Mouse (Mus musculus) intestine, postnatal 0 days (tissue): ENCODE results near the gene Ensa. TPM values are rescaled to one million over a fixed set of nuclear protein-coding genes. Genes with fewer than 3 reads are reported as not detected.

Experiments
- ATAC-seq: fragments of 200-750 bp; cut with Nextera tagmentation; 2 replicates; pipeline ENCODE4 v1.8.0; 2017; ENCODE audit warnings: mild to moderate bottlenecking, moderate TSS enrichment, moderate library complexity
- H3K27ac ChIP-seq: fragments of 300-500 bp; sonication (generic); 2 replicates; pipeline ENCODE4 v1.5.1; 2014; ENCODE audit warnings: mild to moderate bottlenecking, low read depth, low read length, moderate library complexity
- H3K27me3 ChIP-seq: fragments of 300-500 bp; sonication (generic); replicated peaks from 2 replicates; pipeline ENCODE4 v1.6.1; 2014; ENCODE audit warnings: low read length, mixed read lengths; ENCODE audit not compliant: control insufficient read depth, insufficient read depth
- H3K36me3 ChIP-seq: fragments of 300-500 bp; sonication (generic); 2 replicates; pipeline ENCODE4 v1.6.1; 2014; ENCODE audit warnings: mild to moderate bottlenecking, moderate library complexity; ENCODE audit not compliant: control insufficient read depth, insufficient read depth
- H3K4me1 ChIP-seq: fragments of 300-500 bp; sonication (generic); replicated peaks from 2 replicates; pipeline ENCODE4 v1.6.1; 2014; ENCODE audit warnings: antibody characterized with exemption, low read length, mixed read lengths; ENCODE audit not compliant: control insufficient read depth, insufficient read depth
- H3K4me2 ChIP-seq: fragments of 300-500 bp; sonication (generic); replicated peaks from 2 replicates; pipeline ENCODE4 v1.6.1; 2014; ENCODE audit warnings: low read depth, mild to moderate bottlenecking, moderate library complexity
- H3K4me3 ChIP-seq: fragments of 300-500 bp; sonication (generic); 2 replicates; pipeline ENCODE4 v1.5.1; 2014; ENCODE audit warnings: low read depth, low read length
- H3K9ac ChIP-seq: fragments of 300-500 bp; sonication (generic); 2 replicates; pipeline ENCODE4 v1.6.1; 2014; ENCODE audit warnings: mild to moderate bottlenecking, low read depth, low read length
- H3K9me3 ChIP-seq: fragments of 300-500 bp; sonication (generic); 2 replicates; pipeline ENCODE4 v1.6.1; 2016; ENCODE audit warnings: mixed run types; ENCODE audit not compliant: control insufficient read depth
- CTCF ChIP-seq: sonication (generic); IDR thresholded peaks from 2 replicates; pipeline ENCODE4 v1.5.1; 2016; ENCODE audit warnings: low read depth, mild to moderate bottlenecking, control low read depth, antibody characterized with exemption, moderate library complexity
- WGBS: fragments of 180-500 bp; shearing (Covaris S2); extraction: QIAGEN DNeasy Blood & Tissue Kit; methylation state at CpG from one replicate; pipeline ENCODE4 v1.1.7; 2014; 5-methylcytosine and 5-hydroxymethylcytosine counted together
- polyA plus RNA-seq: library from polyadenylated mRNA; unstranded; fragments of >200 nt; fragmentation: Nextera tagmentation; extraction: Ambion mirVana; gene quantifications from 2 replicates; pipeline ENCODE4 v1.2.1, GENCODE M21; 2015

Ensa gene
- polyA plus RNA-seq, 1 experiment from 2014 or later = 44.0 TPM

- Histone ChIP-seq H3K27me3 (no peaks in the 10 kb centered on the region), H3K4me1 (peaks cover 4% of the 10 kb centered on the region; the same call in 1 of the 2 replicates), H3K9me3 (no peaks in the 10 kb centered on the region), H3K4me2 (no peak overlapping the region), H3K4me3 (no peak overlapping the region), H3K9ac (no peak overlapping the region), H3K36me3 (0 out of 2 replicates have a peak, but pooled peaks cover 4% of the 10 kb centered on the region), H3K27ac (0 out of 2 replicates have a peak overlapping the region, but pooled peaks have one; percentile 10)
- 78% methylated on average over 5 of the region's 5 CpGs for WGBS
- TF ChIP-seq CTCF = no peak
- no peak for ATAC-seq
These were observed 30.6 kb downstream of the Ensa start for GRCm38 (mm10) chr3:95655437-95655836.

DNA sequence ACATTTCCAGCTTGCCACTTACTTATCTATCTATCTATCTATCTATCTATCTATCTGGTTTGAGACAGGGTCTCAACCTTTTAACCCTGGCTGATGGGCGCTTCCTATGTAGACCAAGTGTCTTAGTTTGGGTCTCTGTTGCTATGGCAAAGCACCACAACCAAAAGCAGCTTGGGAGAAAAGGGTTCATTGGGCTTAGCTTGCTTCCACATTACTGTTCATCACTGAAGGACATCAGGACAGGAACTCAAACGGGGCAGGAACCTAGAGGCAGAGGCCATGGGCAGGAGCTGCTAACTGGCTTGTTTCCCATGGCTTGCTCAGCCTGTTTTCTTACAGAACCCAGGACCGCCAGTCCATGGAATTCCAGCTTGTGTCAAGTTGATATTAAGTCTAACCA is 32.3 kb downstream of the Ensa start:
- H3K27me3 ChIP-seq = no peaks in the 10 kb centered on the region
- WGBS = 82% methylated on average over 3 of the region's 3 CpGs

DNA sequence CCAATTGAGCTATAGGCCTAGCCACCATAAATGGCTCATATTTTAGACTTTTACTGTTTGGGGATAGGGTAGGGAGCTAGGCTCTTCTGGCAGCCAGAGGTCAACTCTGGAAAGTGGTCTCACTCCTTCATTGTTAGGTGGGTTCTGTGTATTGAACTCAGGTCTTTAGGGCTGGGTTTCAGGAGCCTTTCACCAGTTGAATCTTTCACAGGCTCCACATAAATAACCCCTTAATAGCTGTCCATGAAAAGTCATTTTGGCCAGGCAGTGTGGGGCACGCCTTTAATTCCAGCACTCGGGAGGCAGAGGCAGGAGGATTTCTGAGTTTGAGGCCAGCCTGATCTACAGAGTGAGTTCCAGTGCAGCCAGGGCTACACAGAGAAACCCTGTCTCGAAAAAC is 32.9 kb downstream of the Ensa start:
- ATAC-seq = no peak
- Histone ChIP-seq H3K36me3 (peaks cover 12% of the 10 kb centered on the region; the same call in 1 of the 2 replicates), H3K4me3 (no peak overlapping the region), H3K4me1 (peaks cover 4% of the 10 kb centered on the region; the same call in 1 of the 2 replicates), H3K9me3 (no peaks in the 10 kb centered on the region), H3K4me2 (peak overlapping the region; percentile 71), H3K9ac (peak overlapping the region; percentile 99; the same call in 1 of the 2 replicates), H3K27ac (peak overlapping the region; percentile 99; the same call in 1 of the 2 replicates), H3K27me3 (no peaks in the 10 kb centered on the region)
- 78% methylated on average over 3 of the region's 3 CpGs for WGBS
- no peak for TF ChIP-seq CTCF

More for the DNA sequence above, 32.3 kb downstream of the Ensa start:
- Histone ChIP-seq H3K4me2 (no peak overlapping the region), H3K9me3 (no peaks in the 10 kb centered on the region), H3K36me3 (peaks cover 12% of the 10 kb centered on the region; the same call in 1 of the 2 replicates), H3K27ac (no peak overlapping the region), H3K4me3 (no peak overlapping the region), H3K4me1 (peaks cover 4% of the 10 kb centered on the region; the same call in 1 of the 2 replicates), H3K9ac (no peak overlapping the region)
- TF ChIP-seq CTCF = no peak
- ATAC-seq = no peak

DNA sequence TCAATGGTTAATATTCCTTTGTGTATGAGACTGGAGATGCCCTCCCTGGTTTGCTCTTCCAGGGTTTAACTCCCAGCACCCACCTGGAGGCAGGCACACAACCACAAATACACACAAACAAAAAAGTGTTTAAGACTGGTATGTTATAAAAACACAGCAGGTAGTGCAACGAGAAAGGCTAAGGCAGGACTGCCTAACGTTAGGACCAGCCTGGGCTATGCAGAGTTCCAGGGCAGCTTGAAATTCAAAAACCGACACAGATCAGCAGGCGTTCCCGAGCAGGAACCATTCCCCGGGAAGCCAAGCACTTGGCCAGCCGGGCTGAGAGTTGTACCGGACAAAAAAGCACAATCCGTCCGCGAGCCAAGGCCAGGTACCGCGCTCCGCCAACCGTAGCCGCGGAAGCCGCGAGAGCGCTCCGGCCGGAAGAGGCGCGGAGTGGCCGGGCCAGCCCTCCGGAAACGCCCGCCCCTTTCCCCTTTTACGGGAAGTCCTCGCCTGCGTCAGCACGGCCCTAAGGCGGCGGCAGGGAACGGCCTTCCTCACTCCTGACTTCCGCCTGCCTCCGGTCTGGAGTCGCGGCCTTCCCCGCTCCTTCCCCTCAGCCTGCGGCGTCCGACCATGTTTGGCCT is 33.6 kb downstream of the Ensa start, which contains the start of gene Mcl1:
Mcl1 (plus strand) TSS at position 553 of the 632 bp plus-strand sequence.
- Histone ChIP-seq H3K9ac (peak within 1 kb of the TSS; percentile 99), H3K9me3 (no peaks in the 10 kb centered on the region), H3K27me3 (no peaks in the 10 kb centered on the region), H3K4me3 (peak within 1 kb of the TSS; percentile 99), H3K36me3 (peaks cover 12% of the 10 kb centered on the region; the same call in 1 of the 2 replicates), H3K27ac (peak within 1 kb of the TSS; percentile 99), H3K4me1 (peaks cover 4% of the 10 kb centered on the region; the same call in 1 of the 2 replicates), H3K4me2 (peak within 1 kb of the TSS; percentile 71)
- under 1% methylated on average over 43 of the region's 43 CpGs for WGBS
- no peak for TF ChIP-seq CTCF
- ATAC-seq = peak; percentile 91

GRCm38 (mm10) chr3:95658868-95659712 is 34.3 kb downstream of the Ensa start:
- peaks cover 4% of the 10 kb centered on the region; the same call in 1 of the 2 replicates for H3K4me1 ChIP-seq
- WGBS = under 1% methylated on average over 88 of the region's 113 CpGs
- peak; percentile 23 for ATAC-seq
- H3K9me3 ChIP-seq = no peaks in the 10 kb centered on the region
- H3K4me3 ChIP-seq = peak overlapping the region; percentile 99
- peak overlapping the region; percentile 99 for H3K9ac ChIP-seq
- peaks cover 12% of the 10 kb centered on the region; the same call in 1 of the 2 replicates for H3K36me3 ChIP-seq
- H3K27ac ChIP-seq = peak overlapping the region; percentile 99
- peak overlapping the region; percentile 71 for H3K4me2 ChIP-seq
- TF ChIP-seq CTCF = peak; percentile 6; the same call in 1 of the 2 replicates
- no peaks in the 10 kb centered on the region for H3K27me3 ChIP-seq

- Histone ChIP-seq H3K4me2 (peak overlapping the region; percentile 71), H3K4me3 (peak overlapping the region; percentile 99), H3K9ac (peak overlapping the region; percentile 99), H3K27me3 (no peaks in the 10 kb centered on the region), H3K9me3 (no peaks in the 10 kb centered on the region), H3K4me1 (peaks cover 4% of the 10 kb centered on the region), H3K27ac (peak overlapping the region; percentile 99), H3K36me3 (peaks cover 17% of the 10 kb centered on the region; the same call in 1 of the 2 replicates)
- ATAC-seq = no peak
- WGBS = 1% methylated on average over 8 of the region's 8 CpGs
- no peak for TF ChIP-seq CTCF
These were observed 35.2 kb downstream of the Ensa start for GRCm38 (mm10) chr3:95659948-95660347.
